Mouse (Mus musculus) fat pad, adult 2 months (tissue): ENCODE measurements at regions not wholly inside any gene's neighbourhood (a gene's known extent, or its start where the extent isn't known, plus 50 kb on each side); places are given as distances from the start of the nearest gene placed in this dataset.

ENCODE experiments used
- DNase-seq: peaks from one replicate; pipeline ENCODE4 v3.0.0-alpha.2; 2011; ENCODE audit warnings: low read depth, low spot score; ENCODE audit errors: extremely low read depth

DNA sequence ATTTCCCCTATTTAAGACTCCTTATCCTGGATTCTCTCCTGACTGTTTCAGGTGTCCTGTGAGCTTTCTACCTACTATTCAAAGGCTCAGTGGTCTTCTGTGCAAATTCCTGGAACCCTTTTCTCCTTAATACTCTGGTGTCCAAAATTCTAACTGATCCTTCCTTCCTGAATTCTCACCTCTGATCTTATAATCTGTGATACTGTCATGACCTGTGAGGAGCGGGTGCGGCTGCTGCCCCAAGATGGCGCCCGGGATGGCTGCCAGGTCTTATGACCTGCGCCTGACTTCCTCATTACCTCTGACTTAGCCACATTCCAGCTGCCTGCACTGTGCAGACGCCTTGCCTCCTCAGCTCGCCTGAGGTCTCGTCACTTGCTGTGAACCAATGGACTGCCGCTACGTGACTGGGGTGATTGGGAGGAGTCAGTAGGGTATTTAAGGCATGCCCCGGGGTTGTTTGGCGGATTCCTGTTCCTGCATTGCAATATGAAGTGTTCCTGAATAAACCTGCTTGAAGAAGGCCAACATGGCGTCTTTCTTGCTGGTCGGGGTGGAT lies 131.2 kb downstream of the Ptbp2 start:
- no peak for DNase-seq

DNA sequence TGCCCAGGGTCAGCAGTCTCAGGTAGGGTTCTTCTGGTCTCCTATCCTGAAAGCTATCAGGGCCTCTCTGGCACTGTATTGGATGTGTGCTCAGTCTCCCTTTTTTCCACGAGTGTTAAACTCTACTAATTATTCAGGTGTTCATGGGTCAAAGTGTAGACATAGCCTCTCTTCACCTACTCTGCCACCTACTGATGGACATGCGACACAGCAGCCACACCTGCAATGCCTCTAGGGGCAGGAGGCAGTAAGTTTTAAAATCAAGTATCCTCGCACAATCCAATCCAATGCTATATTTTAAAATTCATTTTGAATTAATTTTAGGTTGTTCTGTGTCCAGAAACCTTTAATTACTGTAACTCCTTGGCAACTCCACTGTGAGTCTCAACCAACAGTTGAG lies 145.6 kb downstream of the Ptbp2 start:
- no peak for DNase-seq

DNA sequence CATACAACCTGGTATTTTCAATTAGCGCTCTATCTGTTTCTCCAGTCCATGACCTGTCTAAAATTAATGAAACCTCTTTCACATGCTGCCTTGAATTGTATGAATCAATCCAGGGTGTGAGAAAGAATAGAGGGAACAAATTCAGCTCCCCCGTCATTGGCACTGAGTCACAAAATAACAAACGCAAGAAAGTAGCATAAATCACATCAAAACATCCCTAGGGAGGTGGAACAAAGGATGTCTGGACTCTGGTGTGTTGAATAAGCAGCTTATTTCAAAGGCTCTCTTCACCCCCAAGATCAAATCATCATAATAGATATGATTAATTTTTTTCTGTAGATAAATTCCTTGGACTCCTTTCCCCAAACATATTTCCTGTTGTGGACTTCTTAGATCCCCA lies 148.6 kb downstream of the Ptbp2 start:
- no peak for DNase-seq

DNA sequence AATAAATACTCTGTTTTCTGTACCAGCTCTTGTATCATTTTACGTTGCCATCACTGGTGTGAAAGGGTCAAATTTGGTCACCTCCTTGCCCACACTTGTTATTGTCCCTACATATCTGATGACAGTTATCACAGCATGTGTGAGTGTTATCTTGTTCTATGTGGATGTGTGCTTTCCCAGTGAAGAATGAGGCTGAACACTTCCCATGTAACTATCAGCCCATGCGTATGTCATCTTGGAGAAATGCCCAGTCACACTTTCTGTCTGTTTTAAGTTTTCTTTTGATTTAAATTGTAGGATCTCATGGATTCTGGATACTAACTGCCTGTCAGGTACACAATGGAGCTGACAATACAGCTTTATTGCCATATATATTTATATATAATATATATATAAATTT lies 150.8 kb downstream of the Ptbp2 start:
- no peak for DNase-seq

DNA sequence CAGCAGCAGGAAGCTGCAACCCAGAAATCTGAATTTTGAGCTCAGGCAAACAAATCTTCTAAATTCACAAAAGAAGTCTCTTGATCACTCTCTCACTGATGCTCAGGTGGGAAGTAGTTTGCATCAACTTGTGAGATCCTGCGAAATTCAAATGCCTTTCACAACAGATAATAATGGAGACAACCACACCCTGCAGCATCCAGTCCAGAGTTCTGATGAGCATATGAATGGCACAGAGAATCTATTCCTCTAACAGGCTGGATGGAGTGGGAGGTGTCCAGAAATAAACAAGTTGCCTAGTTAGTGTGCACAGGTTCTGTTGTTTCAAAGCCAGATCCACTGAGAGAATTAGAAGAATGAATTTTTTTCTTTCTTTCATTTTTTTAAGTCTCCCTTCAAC lies 178.2 kb downstream of the Ptbp2 start:
- DNase-seq, result no peak

DNA sequence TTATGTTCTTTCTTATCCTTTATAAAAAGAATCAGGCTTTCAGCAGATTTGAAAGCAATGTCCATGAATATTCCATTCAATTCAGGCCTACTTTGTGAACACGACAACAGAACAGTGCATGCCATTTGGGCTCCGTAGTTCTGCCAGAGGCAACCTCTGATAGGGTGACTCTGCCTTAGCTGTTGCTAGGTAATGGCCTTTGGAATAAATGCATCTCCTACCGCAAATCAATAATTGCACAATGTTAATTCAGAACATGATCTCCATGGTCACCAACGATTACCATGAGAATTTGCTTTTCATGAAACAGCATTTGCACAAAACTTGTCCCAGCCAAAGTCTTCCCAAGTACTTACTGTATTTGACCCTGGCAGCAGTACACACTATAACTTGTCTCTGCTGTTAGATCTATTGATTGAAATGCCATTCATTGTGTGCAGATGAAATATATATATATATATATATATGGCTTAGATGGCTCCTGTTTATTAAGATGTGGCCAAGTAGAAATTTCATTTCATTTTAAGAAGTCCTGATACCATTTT lies 195.3 kb downstream of the Ptbp2 start:
- no peak for DNase-seq

DNA sequence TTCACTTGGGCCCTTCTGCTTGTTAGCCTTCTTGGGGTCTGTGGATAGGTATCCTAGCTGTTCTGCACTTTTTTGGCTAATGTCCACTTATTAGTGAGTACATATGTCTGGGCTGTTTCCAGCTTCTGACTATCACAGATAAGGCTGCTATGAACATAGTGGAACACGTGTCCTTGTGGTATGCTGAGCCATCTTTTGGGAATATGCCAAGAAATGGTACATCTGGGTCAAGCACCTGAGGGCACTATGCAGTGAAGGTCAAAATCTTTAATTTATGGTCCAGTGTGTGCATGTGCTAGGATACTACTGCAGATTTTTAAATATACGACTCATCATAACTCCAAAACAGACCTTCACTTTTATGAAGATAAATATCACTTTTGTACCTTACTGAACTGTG lies 196.3 kb downstream of the Ptbp2 start:
- no peak for DNase-seq

DNA sequence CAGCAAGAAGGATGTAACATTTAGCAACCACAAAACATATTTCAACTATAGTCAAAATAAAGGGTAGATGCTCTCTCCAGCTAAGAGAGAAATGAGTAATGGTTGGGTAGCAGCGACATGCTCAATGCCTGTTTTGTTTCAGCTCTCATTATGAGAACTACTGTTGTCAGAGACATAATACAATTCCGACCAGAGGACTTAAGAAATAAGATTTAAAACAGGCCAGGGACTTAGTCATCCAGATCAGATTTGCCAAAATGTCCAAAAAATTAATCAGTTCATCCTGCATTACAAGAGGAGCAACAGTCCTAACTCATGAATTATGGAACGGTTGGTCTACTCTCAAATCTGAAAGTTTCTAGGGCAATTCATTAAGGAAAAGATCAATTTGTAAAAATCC lies 208.8 kb downstream of the Ptbp2 start:
- no peak for DNase-seq

DNA sequence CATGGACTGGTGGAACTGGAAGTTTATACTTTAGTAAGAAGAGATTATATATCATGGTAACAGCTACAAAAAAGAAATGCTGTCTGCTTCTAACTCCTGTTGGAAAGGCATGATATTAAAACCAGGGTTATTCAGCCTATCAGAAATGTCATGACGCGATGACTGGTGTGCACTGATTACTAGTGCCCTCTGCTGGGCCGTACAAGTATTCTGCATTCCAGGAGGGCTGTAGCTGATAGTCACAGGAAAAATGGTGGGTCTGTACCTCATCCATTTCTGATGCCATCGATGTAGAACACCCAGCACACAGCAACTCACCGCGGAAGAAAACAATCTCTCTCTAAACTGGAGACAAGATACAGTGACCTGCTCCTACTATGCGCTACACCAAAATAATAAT lies 246.4 kb downstream of the Ptbp2 start:
- DNase-seq, result no peak

DNA sequence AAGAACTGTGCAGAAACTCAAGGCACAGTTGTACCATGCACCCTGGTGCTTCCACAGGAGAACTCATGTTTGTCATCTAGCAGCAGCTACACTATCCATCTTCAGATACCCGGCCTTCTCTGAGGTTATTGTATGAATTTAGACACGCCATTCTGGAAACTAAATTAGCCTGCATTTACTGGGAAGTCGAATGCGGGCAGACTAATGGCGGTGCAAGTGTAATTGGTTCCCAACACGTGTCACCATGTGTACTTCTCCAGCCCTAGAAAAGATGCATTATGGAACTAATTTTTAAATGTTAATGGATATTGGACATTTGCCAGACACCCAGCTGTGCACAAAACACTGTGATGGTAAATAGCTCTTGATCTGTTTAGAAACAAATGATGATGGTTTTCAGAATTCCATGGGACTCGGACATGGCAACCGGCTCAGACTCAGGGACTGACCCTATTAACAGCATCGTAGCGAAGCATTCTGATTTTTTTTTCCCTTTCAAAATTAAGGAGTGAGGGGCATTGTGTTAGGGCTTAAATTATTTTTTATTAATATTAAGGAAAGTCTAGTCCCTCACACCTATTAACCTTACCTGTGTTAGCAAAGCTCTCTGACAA lies 259.6 kb downstream of the Ptbp2 start:
- no peak for DNase-seq

DNA sequence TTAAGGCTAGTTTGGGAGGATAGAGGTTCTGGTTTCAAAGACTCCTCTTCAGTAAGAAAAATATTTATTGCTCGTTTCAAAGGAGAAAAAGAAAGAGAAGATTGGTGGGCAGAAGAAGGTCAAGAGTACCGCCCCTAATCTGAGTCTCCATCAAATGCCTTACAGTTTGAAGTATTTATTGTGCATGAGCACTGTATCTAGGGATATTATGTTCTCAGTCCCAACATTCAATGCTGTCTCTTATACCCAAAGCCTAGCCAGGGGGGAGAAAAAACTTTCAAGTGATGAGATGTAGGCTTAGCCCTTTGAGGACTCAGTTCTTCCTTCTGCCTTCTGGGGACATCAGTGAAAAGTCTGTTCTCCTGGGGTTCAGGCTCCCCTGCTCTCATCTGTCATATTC lies 271.7 kb downstream of the Ptbp2 start:
- no peak for DNase-seq

DNA sequence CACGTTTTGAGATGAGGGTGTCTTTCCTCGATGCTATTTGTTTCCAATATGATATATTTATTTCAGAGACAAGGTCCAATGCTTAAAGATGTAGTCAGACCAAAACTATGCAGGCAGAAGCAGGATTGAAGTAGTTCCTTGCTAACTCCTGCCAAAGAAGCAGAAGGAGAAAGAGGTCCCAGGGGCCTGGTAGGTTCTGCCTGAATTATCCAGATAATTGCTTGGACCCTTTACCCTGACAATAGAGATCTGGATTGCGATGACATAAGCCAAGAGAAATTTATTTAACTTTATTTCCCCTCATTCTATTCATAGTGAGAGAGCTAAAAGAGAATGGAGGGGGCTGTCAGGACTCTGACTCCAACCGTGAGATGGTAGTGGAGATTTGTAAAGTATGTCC lies 275.1 kb downstream of the Ptbp2 start:
- DNase-seq, result no peak

DNA sequence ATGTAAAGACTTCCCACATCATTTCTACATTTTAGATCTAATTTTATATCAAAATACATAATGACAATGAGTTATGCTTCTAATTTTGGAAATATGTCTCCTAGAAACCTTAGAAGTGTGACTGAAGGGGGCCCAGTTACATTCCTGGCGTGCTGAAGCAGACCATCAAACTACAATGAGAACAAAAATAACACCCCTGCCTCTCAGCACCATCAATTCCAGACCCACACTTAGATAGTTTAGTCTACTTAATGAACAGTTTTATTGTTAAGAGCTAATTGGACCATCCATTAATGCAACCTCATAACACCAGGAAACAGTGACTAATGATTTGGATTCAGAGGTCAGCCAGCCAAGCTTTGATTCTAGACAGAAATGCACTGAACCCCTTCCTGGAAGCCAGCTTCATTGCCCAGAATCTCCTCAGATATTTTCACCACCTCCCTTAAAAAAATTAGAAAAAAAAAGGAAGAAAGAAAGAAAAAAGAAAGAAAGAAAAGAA lies 280.7 kb downstream of the Ptbp2 start:
- DNase-seq, result no peak

DNA sequence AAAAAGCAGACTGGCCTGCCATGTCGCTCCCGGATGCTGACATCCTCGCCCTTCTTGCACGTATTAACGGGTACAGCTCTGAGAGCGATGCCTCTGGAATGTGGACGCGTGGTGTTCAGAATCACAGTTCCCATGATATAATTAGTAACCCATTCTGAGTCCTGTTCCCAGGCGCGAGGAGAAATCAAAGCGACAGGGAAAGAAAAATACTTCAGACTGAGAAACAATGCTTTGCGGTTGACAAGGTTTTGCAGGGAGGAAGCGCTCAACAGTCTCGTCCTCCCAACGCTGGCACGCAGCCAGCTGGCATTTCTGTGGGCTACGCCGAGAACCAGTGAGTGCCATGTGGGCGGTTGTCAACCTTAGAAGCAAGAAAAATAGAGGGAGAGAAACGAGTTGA lies 285.6 kb downstream of the Ptbp2 start:
- peak; percentile 3 for DNase-seq

DNA sequence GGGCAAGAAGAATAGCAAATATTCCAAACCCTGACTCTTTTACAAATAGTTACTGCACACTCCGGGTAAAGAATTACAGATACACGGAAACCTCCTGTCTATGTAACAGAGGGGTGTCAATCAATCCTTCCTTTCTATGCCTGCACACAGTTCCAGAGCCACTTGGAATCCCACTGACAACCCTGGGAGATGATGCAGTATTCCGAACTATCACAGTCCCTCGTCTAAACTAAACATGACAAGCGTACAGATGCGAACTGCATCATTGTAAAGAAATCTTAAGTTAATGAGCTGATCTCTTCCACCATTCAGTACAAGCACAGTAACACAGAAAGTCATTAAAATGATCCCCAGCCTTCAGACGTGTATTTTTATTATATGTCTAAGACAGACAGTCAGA lies 286.4 kb downstream of the Ptbp2 start:
- no peak for DNase-seq

DNA sequence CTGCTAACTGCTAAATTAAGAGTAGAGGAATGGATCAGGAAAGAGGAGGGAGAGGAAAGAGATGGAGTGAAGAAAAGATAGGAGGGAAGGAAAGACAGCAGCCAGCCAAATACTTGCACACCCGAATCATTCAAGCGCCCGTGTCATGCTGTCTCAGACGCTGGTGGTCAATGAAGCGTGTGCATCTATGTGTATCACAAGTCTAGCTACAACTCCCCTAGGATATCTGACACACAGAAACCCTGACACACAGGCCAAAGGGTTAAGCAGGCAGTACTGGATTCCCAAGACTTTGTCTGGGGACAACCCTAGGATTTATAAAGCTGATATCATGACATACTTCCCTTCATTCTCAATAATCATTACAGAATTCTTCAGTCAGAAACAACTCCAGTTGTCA lies 289.7 kb downstream of the Ptbp2 start:
- DNase-seq, result no peak

DNA sequence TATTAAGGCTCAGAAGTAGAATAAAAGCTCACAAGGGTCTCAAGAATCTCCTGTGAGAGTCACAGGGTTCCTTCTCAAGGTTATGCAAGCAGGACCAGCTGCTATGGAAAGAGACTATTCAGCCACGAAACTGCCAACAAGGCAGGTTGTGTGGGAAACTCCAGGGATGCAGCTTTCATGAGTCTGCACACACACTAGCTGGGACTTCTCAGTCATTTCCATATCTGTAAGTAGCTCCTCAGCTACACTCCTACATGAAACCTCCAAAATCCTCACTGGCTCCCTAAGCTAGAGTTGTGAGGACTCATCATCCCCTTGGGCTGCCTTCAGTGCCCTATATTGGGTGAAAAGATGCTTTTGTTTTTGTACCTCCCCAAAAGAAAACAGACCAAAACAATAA lies 291.6 kb downstream of the Ptbp2 start:
- DNase-seq, result no peak

DNA sequence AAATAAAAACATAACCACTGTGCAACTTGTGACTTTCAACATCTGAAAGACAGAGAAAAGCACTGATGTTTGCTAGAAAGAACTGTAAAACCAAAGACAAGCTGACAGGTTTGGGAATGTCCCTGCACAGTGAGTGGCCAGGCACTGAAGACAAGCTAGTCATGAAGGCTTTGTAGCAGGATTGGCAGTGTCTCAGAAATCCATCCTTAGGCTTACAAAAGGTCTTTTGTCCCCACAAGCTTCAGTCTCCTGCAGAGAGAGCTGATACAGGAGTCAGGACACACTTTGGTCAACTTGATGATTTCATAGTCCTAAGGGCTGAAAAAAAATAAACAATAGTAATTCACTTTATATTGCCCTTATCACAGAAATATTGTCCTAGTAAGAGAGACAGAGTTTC lies 294.9 kb downstream of the Ptbp2 start:
- no peak for DNase-seq
